Mouse (Mus musculus): ENCODE measurements around the gene Olfr239.
"Not testable (repeated sequence)": the region's sequence is repeated elsewhere in the genome, so short reads cannot be mapped to it uniquely, and the experiment has no call there.

Olfr239 gene

GRCm38 (mm10) chr17:33191002-33191401 is at the start of gene Olfr239:
Gene Olfr239, plus strand, starts transcription at chr17:33191302.
- in situ Hi-C loops (cut with MboI, MseI) = not testable (repeated sequence)

GRCm38 (mm10) chr17:33168147-33168546 is 23.0 kb upstream of the Olfr239 start, which contains the start of gene Olfr55:
Gene Olfr55, plus strand, starts transcription at chr17:33168447.
- in situ Hi-C loops (cut with MboI, MseI) = not testable (repeated sequence)

GRCm38 (mm10) chr17:33221590-33221989 is 30.5 kb downstream of the Olfr239 start, which contains the start of gene Olfr1564:
Gene Olfr1564, minus strand, starts transcription at chr17:33221690.
- in situ Hi-C loops (cut with MboI, MseI) = no loop called here

GRCm38 (mm10) chr17:33236646-33237045 is 45.5 kb downstream of the Olfr239 start:
- in situ Hi-C loops (cut with MboI, MseI) = not testable (repeated sequence)

All from T-helper 2 cell (primary cell).